Mouse (Mus musculus) G1E (cell line): ENCODE measurements around the gene Hsd17b3.

Experiments used
- CTCF ChIP-seq: IDR thresholded peaks from 2 replicates; pipeline ENCODE4 v1.5.1; 2012; ENCODE audit warnings: low read depth, low read length, inconsistent platforms, mixed read lengths
- GATA1 ChIP-seq: IDR thresholded peaks from 2 replicates; pipeline ENCODE4 v1.6.1; 2012; ENCODE audit warnings: borderline replicate concordance, low read length, inconsistent platforms, mixed read lengths
- POLR2AphosphoS5 ChIP-seq: IDR thresholded peaks from 2 replicates; pipeline ENCODE4 v1.6.1; 2012; ENCODE audit warnings: low read depth, low read length, inconsistent platforms; ENCODE audit not compliant: insufficient replicate concordance
- TAL1 ChIP-seq: conservative IDR thresholded peaks from 2 replicates; pipeline ENCODE4 v1.6.1; 2012; ENCODE audit warnings: low read depth, low read length, inconsistent platforms, mixed read lengths

DNA sequence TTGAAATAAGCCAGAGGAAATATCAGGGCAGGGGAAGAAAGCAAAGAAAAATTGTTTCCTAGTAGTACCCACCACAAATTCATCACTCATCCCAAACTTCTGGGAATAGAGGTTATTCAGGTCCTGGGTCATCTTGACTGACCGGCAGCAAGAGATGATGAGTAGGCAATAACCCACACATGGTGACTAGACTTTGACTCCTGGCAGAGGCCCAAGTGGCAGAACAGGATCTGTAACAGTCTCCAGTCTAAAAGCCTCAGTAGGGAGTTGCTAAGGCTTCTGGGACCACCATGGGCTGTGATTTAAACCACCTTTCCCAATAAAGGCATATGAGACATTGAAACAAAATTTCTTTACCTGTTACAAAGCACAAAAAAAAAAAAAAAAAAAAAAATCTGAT, 58.2 kb downstream of the Hsd17b3 start:
- TF ChIP-seq CTCF (no peak), POLR2AphosphoS5 (no peak), GATA1 (no peak), TAL1 (no peak)
